Mouse (Mus musculus): ENCODE results near the gene Pmepa1. TPM values are rescaled to one million over a fixed set of nuclear protein-coding genes. Genes with fewer than 3 reads are reported as not detected.

Pmepa1 gene
- total RNA-seq, 2 experiments from 2014 or later: 20.0 to 24.4 TPM

- H3K27ac ChIP-seq: no peak overlapping the region
- no peak for DNase-seq
- intact Hi-C loops (cut with DNase I): loop anchor here (1.0 to 2.0 kb wide), 2 partner anchors 20 to 77 kb away; no protein-coding TSS in a partner anchor
- no peak overlapping the region for H3K4me3 ChIP-seq
- TF ChIP-seq CTCF (IDR thresholded peaks at IDR 0.05): no peak
Measured at GRCm38 (mm10) chr2:173184475-173185080, 91.8 kb downstream of the Pmepa1 start.

- Histone ChIP-seq H3K27ac (no peak overlapping the region), H3K4me3 (no peak overlapping the region)
- TF ChIP-seq CTCF (IDR thresholded peaks at IDR 0.05): peak; percentile 78
- intact Hi-C loops (cut with DNase I): loop anchor here (1.0 to 2.0 kb wide), 2 partner anchors 19 to 77 kb away; no protein-coding TSS in a partner anchor
- DNase-seq: peak; percentile 73
Measured at GRCm38 (mm10) chr2:173183836-173184460, 92.4 kb downstream of the Pmepa1 start.

DNA sequence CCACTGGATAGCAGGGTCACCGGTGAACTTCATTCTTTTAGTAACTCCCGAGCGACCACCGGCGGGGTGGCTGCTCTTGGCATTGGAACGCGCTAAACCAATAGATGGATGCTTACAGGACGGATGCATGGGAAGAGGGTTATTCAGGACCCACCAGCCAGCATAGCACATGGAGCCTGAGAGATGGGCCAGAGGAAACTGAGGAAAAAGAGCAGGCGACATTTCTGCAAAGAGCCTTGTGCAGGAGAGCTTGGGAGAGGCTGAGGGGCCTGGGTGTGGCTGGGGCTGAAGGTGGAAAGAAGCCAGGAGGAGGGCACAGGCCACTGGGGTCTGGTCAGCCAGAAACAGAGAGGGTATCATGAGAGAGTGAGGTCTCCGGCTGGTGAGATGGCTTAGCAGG lies 93.0 kb downstream of the Pmepa1 start:
- no peak for TF ChIP-seq CTCF (IDR thresholded peaks at IDR 0.05)
- DNase-seq: no peak
- intact Hi-C loops (cut with DNase I): no loop called here
- Histone ChIP-seq H3K4me3 (no peak overlapping the region), H3K27ac (no peak overlapping the region)

DNA sequence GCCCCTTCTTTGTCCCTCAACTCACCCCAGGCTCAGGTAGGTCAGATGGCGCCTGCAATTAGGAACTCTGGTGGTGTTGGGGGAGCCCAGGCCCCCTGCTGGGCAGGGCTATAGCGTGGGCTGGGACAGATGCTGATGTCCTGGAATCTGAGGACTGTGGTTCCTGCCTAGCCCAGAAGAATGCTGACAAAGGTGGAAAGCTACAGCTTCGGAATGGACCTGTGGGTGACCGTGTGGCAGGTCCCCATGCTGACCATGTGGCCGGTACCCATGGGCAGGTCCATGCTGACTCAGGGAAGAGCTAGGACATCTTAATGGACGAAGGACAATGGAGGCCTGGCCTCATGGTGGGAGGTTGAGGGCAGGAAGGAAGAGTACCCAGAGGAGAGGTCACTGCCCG lies 93.5 kb downstream of the Pmepa1 start:
- Histone ChIP-seq H3K27ac (no peak overlapping the region), H3K4me3 (no peak overlapping the region)
- no peak for TF ChIP-seq CTCF (IDR thresholded peaks at IDR 0.05)
- DNase-seq: no peak
- intact Hi-C loops (cut with DNase I): no loop called here

DNA sequence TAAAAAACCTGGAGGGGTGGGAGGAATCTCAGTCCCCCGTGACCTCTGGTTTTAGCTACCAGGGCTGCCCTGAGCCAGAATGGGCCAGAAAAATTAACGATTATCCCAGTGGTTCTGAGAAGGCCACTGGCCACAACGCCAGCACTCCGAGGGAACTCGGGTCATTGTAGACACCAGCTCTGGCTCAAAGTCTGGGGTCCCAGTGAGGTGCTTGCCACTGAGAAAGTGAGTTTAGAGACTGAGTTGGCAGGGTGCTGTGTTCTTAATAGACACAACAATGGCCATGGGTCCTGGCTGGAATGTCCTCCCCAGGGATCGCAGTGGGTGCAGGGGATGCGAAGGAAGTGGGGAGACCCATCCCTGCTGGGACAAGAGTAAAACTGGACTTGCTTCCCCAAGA lies 94.4 kb downstream of the Pmepa1 start:
- no peak for DNase-seq
- intact Hi-C loops (cut with DNase I): no loop called here
- no peak for TF ChIP-seq CTCF (IDR thresholded peaks at IDR 0.05)
- no peak overlapping the region for H3K4me3 ChIP-seq
- no peak overlapping the region for H3K27ac ChIP-seq

DNA sequence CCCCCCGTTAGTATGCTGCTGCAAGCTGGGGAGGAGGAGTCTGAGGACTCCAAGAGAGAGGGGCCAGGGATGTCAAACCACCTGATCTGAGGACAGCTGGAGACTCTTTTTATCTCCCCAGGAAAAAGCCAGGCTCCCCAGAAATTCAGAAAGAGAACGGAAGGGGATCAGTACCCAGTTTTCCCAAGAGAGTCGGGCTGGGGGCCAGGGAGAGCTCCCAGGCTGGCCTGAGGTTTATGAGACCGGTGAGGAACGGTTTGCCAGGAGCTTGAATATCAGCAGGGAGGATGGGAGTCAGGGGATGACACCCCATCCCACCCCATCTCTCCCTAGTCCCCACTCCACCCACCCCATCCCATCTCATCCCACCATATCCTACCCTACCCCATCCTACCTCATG lies 94.8 kb downstream of the Pmepa1 start:
- intact Hi-C loops (cut with DNase I): no loop called here
- H3K27ac ChIP-seq: no peak overlapping the region
- no peak overlapping the region for H3K4me3 ChIP-seq
- no peak for TF ChIP-seq CTCF (IDR thresholded peaks at IDR 0.05)
- DNase-seq: no peak

DNA sequence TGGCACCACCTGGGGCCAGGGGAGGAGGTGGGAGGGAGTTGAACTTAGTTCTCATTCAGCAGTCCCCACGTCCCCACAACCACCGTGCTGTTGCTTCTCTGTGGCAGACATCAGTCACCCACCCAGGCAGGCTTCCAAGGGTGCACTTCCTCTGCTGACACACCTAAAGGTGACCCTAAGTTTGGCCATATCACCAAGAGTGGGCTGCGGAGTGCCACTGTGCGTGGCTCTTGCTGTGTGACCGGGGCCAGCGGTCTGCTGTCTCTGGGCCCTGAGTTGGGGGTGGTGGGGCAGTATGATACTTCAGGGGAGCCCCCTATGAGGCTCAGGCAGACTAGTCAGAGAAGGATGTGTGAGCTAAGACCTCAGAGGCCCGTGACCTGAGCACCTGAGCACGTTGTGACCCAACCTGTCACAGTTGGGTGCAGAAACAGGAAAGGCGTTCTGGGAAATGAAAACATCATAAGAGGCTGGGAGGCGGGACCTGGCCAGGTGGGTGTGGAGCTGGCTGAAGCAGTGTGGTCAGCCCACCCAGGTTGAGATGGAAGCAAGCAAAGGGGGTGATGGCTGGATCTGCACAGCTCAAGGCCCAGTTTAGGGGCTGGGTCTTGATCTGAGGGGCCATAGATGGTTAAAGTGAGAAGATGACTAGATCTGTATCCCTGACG lies 95.5 kb downstream of the Pmepa1 start:
- no peak overlapping the region for H3K27ac ChIP-seq
- TF ChIP-seq CTCF (IDR thresholded peaks at IDR 0.05): no peak
- intact Hi-C loops (cut with DNase I): no loop called here
- DNase-seq: no peak
- no peak overlapping the region for H3K4me3 ChIP-seq

GRCm38 (mm10) chr2:173180026-173180425 lies 96.3 kb downstream of the Pmepa1 start:
- no peak for TF ChIP-seq CTCF (IDR thresholded peaks at IDR 0.05)
- DNase-seq: no peak
- intact Hi-C loops (cut with DNase I): no loop called here
- no peak overlapping the region for H3K27ac ChIP-seq
- no peak overlapping the region for H3K4me3 ChIP-seq

GRCm38 (mm10) chr2:173179046-173179445 lies 97.3 kb downstream of the Pmepa1 start:
- Histone ChIP-seq H3K27ac (no peak overlapping the region), H3K4me3 (no peak overlapping the region)
- intact Hi-C loops (cut with DNase I): no loop called here
- TF ChIP-seq CTCF (IDR thresholded peaks at IDR 0.05): no peak
- no peak for DNase-seq

DNA sequence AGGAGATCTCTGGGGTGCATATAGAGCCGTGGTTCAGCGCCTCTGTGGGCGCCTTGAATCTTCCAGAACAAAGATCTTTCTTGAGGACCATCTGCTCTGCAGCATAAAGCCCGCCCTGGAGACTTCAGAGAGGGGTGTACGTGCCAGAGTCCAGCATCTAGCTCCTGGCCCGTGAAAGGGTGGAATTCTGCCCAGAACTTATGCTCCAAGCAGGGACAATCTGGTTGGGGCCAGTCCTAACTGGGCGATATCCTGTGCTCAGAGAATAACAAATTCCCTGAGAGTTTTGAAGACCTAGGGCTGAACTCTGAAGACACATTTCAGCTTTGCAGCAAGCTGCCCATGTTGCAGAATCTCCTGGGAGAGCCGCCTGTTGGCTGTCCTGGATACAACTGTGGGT lies 98.4 kb downstream of the Pmepa1 start:
- H3K27ac ChIP-seq: no peak overlapping the region
- no peak overlapping the region for H3K4me3 ChIP-seq
- TF ChIP-seq CTCF (IDR thresholded peaks at IDR 0.05): no peak
- DNase-seq: no peak
- intact Hi-C loops (cut with DNase I): no loop called here

- no peak for TF ChIP-seq CTCF (IDR thresholded peaks at IDR 0.05)
- Histone ChIP-seq H3K27ac (no peak overlapping the region), H3K4me3 (no peak overlapping the region)
- no peak for DNase-seq
- intact Hi-C loops (cut with DNase I): no loop called here
Measured at GRCm38 (mm10) chr2:173177481-173177880, 98.9 kb downstream of the Pmepa1 start.

GRCm38 (mm10) chr2:173175703-173176102 lies 100.6 kb downstream of the Pmepa1 start:
- H3K27ac ChIP-seq: no peak overlapping the region
- intact Hi-C loops (cut with DNase I): no loop called here
- TF ChIP-seq CTCF (IDR thresholded peaks at IDR 0.05): peak; percentile 16; the same call in 1 of the 2 replicates
- H3K4me3 ChIP-seq: no peak overlapping the region
- no peak for DNase-seq

DNA sequence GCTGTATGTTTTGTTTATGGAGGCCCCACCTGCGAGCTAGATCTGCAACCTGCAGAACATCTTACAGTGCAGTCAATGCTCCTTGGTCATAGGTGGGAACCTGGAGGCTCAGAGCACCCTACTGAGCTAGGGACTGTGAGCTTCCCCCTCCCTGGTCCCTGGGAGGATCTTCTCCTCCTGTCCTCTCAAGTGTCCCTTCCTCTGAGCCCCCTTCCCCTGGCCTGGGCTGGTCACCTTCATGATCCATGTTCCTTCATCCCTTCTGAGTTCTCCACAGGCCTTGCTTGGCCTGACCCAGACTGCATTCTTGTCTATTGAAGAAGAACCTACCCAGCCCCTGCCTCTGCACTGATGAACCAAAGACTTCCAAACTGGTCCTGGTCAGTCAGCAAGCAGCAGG lies 101.8 kb downstream of the Pmepa1 start:
- no peak for TF ChIP-seq CTCF (IDR thresholded peaks at IDR 0.05)
- H3K4me3 ChIP-seq: no peak overlapping the region
- H3K27ac ChIP-seq: no peak overlapping the region
- intact Hi-C loops (cut with DNase I): no loop called here
- no peak for DNase-seq

Other genes with a start within 250 kb of the Pmepa1 start
- gene Ctcfl, start 157.0 kb downstream of the Pmepa1 start, total RNA-seq (2021): under 1 TPM in 1 of 2 experiments, not detected in 1; 0.23 TPM
- 1 to 10 TPM in 1 of 2 experiments, under 1 TPM in 1; 0.41 to 3.3 TPM for gene Pck1, start 123.5 kb downstream of the Pmepa1 start, total RNA-seq (2021)
- not detected for gene Zbp1, start 57.6 kb downstream of the Pmepa1 start, total RNA-seq (2021)
- not detected for gene 1700021F07Rik, start 246.1 kb upstream of the Pmepa1 start, total RNA-seq (2021)

Data from gastrocnemius, adult 2 months (tissue).